Mouse (Mus musculus) forelimb bud, embryonic 11.5 days (tissue): Measurements from ENCODE around the gene Dicer1.
"Not testable (repeated sequence)": the region's sequence is repeated elsewhere in the genome, so short reads cannot be mapped to it uniquely, and the experiment has no call there.

Experiments
- DNase-seq: peaks from one replicate; pipeline ENCODE4 v3.0.0-alpha.2; 2012; ENCODE audit warnings: low read depth, low spot score

Dicer1 gene

DNA sequence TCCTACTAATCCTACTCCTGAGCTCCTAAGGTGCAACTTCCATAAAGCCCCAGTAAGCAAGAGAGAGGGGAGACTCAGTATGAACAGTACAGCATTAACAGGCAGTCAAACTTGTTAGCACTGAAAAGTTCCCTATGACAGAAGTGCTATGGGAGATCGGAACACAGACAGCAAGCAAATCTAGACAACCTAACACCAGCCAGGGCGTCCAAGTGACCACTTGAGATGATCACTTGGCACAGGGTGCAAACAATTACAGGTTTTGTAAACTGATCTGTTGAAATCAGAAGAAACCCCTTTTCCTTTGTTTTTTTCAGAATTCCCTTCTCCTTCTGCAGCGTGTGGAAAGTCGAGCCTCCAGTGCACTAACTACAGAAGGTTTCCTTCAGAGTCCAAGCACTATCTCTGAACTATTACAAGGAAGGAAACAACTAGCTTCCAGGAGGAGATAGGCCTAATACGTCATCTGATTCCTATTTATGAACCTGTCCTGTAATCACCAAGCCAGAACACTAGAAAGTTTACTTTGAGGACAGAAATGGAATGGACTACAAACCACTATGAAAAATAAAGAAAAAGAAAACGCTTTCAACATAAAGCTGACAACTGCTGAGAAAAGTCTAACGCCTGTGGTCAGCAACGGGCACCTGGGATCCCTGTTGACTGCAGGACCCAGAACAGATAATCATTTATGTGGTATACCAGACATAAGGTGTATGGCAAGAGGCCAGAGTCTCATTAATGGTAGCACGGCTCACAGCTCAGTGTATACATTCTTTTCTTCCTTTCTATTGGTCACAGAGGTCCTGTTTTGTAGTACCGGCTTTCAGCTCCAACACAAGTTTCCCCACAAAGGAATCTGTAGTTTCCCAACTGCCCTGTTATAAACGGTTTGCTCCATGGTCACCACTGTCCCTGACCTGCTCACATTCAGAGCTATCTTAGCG is 10.6 kb downstream of the Dicer1 start:
- DNase-seq: no peak

DNA sequence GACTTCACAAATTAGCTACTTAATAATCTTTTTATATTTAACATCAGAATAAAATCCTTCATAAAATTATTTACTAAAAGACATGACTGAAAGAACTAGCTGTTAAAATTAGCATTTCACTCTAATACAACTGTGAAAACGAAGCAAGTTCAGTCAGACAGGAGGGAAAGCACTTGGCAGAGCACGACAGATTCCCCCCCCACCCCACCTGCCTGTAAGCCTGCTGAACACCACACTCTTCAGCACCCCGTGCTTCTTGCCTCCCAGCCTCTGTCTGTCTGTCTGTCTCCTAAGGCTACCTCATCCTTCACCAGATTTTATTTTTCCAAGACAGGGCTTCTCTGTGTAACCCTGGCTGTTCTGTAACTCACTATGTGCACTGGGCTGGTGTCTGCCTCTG is 12.8 kb downstream of the Dicer1 start:
- DNase-seq: no peak

DNA sequence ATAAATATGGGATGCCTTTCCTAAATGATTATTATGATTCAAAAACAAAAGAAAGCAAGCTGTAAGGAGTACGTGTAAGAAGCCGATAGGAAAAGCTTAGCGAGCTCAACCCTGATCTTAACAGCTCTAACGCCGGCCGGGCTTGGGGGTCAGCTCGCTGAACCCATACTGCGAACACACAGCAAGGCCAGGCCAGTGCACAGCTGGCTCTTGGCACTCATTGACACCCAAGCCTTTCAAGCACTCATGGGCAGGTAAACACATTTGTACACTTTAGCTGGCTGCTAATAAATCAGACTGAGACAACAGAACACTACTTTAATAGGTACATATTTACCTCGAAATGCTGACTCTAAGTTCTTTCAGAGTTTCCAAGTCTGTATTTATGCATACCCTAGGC is 13.3 kb downstream of the Dicer1 start:
- no peak for DNase-seq

DNA sequence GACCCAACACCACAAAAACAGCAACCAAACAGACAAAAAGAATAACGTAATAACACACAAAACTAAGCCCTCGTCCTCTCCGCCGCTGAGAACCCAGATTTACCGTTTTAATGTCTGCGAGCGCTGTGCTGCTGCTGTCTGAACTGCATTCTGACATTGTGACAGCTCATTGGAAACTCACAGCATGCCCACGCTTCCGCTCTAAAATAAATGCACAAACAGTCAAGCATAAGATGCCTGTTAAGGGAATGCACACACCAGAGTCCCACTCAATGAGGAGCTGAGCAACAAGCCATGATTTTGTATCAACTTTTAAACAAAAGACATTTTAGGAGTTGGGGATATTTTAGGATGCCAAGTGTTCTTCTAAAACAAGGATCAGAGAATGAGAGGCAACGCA is 14.1 kb downstream of the Dicer1 start:
- no peak for DNase-seq

DNA sequence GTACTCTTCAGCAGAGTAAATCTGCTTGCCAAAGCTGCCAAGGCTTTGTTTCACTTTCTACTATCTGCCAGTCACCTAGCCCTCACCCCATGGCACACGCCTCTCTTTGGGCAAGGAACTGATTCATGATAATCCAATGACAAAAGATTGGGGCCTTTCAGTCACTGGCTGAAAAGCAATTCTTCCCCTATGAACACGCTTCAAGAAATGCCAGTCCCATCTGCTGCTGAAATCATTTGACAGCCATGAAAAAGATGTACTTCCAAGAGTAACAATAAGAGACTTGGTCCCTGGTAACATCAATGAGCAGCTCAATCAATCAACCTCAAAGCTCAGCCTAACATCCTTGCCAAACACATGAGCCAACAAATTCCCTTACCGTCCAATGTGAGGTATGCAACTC is 15.8 kb downstream of the Dicer1 start:
- DNase-seq: no peak

DNA sequence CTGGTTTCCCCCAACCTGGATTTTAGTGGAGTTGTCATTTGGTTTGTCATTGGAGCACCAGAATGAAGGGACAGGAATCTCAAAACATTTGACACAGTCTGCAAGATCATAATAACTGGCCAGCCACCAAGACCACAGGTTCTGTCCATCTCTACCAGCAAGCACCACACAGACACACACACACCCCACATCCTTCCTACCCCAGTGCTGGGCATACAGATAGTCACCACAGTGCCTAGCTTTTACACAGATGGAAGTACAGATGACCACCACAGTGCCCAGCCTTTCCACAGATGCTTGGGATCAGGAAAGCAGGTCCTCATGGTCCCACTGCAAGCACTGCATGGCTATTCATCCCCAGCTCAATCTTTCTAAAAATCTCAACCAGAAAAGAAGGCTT is 18.6 kb downstream of the Dicer1 start:
- DNase-seq: no peak

DNA sequence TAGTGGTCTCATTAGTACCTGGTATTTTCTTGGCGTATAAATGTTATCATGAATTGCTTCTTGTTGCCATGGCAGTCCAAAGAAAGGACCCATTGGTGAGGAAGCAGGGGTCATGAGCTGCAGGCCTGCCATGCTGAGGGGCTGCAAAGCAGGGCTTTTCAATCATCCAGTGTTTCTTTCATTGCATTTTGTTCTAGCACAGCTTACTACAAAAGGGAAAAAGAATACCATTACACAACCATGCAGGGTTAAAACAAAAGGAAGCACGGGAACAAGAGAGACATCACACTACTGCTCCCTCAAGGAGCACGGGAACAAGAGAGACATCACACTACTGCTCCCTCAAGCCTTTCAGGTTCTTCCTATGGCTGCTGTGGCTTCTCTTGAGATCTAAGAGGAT is 20.0 kb downstream of the Dicer1 start:
- DNase-seq: no peak

DNA sequence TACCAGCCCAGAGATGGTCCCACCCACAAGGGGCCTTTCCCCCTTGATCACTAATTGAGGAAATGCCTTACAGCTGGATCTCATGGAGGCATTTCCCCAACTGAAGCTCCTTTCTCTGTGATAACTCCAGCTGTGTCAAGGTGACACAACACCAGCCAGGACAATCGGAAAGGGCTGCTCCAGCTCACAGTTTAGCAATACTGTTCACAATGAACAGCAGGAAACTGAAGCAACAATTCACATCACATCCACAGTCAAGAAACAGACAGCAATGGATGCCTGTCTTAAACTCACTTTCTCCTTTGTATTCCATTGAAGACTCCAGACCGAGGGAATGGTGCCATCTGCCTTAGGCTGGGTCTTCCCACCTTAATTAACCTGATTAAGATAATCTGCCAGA is 25.3 kb downstream of the Dicer1 start:
- not testable (repeated sequence) for DNase-seq

DNA sequence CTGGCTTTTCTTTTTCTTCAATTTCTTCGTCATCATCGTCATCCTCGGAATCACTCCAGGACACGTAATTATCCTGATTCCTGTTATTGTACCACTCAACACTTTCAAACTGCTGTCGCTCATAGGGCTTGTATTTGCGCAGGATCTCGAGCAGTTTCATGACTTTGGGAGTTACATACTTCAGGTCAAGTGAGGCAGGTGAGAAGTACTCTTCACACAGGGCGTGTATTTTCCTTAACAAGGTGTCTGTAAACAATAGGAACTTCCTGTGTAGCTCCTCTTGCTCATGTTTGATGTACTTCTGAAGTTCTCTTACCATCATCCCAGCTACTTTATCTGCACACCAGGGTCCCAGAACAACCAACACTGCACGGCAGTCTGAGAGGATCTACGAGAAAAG is 29.7 kb downstream of the Dicer1 start:
- DNase-seq: no peak

DNA sequence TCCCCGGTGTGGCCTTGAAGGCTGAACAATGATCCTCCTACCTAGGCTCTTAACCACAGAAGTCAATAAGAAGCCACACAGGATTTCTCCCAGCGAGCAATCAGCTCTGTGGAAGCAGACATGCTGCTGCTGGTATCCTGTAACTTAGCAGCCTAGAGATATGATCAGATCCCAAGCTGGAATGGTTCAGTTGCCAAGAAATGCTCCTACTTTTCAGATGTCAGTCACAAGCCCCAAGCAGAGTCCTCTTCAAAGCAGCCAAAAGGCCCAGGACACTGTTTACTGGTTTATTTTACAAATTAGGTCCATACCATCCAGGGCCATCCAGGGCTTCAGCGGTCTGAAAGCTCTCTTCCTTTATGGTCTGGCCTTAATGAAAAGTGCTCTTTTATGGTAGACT is 30.7 kb downstream of the Dicer1 start:
- DNase-seq: no peak

DNA sequence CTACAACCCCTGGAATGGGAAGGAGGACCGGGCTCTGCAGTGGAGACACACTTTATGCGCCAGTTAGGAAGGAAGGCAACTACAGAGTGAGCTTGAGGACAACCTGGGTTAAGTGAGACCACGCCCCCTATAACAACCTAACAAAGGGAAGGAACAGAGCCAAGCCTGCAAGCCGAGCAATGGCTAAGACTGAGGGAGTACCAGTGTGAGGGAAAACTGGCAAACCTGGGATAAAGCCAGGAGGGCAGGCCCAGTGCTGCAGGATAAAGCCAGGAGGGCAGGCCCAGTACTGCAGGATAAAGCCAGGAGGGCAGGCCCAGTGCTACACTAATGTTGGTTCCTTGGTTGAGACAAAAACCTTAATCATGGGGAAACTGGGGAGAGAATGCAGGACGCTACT is 32.8 kb downstream of the Dicer1 start:
- no peak for DNase-seq

DNA sequence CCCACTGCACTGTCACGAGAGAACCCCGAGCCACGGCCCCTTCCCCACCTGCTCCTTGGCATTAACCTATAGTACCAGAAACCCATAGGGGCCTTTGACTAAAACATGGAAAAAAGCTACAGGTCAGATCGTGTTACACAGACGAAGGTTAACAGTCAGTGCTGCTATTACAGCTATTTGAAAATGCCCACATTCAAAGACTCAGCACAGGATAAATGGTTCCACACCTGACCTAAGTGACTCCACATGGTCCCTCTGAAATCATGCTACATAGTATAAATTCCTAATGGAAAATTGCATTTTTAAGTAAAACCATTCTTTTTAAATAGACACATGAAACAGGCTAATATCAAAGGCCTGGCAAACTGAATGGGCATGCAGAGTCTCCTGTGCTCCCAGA is 35.3 kb downstream of the Dicer1 start:
- peak; percentile 48 for DNase-seq

DNA sequence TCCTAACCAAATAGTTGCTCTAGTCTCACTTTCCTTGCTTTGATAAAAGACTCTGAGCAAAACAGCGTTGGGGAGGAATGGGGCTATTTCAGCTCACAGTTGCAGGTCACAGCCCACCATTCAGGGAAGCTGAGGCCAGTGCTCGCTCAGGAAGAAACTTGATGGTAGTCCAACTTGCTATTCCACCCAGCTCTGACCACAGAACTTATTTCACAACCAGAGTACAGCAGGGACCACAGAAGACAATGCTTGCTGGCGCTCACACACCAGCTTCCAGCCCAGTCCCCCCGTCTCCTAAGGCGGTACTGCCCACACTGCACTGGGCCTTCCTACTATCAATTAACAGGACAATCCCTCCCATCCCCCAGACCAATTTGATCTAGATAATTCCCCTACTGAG is 36.3 kb downstream of the Dicer1 start:
- no peak for DNase-seq

DNA sequence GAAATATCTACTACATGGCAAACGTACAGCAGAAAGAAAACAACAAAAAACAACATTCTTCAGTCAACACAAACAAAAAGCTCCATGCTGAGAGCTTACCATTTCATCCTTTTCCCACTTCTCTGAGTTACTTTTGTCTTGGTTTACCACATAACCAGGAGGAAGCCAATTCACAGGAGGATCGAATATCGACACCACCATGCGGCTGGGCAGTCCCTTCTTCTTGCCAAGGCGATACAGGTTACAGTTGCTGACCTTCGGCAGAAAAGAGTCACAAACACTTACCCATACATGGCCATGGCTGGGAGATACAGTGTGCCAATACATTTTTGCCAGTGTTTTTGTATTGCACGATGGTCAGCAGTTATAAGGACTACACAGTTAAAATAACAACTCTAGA is 51.5 kb downstream of the Dicer1 start:
- DNase-seq: no peak

DNA sequence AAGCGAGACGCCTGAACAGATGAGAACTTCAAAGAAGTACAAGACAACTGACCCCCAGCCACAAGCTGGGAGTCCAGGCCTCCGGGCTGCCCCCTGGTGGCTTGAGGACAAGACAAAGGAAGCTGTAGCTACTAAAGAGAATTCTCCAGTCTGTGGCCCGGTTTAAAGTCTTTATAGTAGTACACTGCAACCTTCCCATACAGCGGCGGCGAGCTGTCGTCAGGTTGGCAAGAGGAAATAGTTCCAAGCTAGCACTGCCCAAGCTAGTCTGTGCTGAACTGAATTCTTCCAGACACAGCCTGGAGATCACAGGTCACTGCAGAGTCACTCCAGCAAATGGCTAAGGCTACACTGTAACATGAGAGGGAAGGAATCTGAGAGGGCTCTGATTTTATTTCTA is 52.0 kb downstream of the Dicer1 start:
- DNase-seq: peak; percentile 79

DNA sequence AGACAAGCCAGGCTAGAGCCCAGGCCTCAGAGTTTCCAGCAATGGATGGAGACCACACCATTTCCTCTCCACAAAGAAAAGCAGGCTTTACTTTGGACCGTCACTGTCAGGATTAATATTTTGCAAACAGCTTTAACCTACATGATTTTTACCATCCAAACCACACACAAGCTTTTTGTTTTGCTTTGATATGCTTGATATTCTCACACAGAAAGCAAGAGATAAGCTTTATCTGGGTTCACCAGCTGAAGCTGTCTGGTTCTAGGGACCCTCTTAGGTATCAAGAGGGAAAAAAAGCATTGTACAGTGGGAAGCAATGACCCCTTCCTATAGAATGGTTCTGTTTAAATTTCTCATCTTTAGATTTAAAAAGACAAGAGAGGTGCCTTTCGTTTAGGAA is 56.2 kb downstream of the Dicer1 start:
- DNase-seq: no peak

DNA sequence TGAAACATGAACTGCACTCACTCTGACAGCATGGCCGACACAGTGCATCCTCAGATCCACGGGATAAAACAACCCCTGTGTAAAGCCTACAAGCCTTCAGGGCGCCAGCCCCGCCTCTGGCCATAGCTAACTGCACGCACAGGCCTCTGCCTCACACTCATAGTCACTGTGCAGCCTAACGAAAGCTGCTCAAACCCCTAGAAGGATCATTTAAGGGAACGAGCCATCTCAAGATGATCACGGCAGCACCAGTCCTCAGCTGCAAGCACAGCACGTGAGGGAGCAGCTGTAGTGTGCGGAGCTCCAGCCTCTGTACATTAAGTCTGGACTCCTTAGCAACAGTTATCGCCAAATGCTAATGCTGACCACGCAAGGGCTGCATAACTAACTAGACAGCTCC is 58.9 kb downstream of the Dicer1 start:
- no peak for DNase-seq

DNA sequence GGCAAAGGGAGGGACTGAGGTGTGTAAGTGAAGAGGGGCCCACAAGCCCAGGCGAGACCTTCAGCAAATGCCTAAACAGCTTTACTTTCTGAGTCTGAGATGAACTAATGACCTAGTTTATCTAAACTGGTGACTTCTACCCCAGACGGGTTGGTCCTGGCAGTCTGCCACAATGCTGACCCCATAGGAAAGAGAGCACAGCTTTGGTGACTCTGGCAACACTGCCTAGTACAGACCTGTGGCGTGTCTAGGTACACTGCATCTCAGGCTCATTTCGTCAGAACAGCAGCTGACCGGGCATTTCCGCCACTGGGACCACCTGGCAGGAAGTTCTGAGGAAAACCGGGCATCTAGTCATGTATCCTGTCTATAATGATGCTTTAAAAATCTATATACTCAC is 61.3 kb downstream of the Dicer1 start:
- DNase-seq: no peak

DNA sequence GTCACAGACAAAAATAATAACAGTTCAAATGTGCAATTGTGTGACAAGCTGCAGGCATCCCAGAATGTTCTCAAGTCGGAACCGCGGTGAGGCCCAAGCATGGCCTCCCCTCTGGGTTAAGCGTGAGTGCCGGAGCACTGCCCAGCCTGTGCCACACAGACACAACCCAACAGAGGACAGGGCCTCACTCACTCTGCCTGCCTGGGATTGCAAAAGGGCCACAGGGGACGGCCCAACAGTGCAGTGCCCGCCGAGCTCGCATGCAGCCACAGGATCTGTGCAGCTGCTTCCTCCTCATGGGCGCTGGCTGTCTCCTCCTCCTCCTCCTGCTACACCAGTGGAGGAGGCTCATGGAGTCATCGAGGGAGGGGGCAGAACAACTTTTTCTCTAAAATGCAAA is 62.9 kb downstream of the Dicer1 start:
- no peak for DNase-seq

DNA sequence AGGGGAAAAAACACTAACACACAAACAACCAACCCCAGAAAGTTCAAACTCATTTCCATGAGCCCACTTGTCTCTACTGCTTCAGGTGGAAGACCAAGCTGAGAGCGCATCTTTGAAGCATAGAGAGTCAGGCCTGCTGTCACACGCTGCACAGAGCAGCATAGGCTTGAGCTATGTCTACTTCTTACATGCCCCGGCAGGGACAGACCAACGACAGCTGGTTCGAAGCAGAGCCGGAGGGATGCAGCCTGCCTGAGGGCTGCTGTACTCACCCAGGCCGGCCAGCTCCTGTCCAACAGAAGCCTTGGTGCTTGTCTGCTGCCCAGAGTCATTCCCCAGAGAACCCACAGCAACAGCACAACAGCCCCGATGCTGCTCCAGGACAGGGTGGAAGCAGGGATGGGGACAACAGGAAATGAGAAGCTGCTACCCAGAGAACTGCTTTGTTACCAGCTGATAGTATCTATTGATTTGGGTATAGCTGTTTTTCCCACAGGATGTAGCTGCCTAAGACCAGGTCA is 67.3 kb downstream of the Dicer1 start:
- no peak for DNase-seq

DNA sequence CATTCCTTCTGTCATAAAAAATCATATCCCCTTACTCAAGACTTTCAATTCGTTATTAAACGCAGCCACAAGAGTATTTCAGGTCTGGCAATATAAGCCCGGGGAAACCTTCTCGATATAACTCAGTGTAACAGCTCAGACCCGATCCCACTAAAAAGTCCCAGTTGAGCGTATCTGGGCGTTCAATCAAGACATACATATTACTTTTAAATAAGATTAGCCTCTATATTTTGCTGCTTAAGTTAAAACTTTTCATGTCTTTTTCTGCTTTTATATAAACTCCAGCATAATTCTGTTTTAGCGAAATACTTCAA is 72.0 kb downstream of the Dicer1 start:
- no peak for DNase-seq

DNA sequence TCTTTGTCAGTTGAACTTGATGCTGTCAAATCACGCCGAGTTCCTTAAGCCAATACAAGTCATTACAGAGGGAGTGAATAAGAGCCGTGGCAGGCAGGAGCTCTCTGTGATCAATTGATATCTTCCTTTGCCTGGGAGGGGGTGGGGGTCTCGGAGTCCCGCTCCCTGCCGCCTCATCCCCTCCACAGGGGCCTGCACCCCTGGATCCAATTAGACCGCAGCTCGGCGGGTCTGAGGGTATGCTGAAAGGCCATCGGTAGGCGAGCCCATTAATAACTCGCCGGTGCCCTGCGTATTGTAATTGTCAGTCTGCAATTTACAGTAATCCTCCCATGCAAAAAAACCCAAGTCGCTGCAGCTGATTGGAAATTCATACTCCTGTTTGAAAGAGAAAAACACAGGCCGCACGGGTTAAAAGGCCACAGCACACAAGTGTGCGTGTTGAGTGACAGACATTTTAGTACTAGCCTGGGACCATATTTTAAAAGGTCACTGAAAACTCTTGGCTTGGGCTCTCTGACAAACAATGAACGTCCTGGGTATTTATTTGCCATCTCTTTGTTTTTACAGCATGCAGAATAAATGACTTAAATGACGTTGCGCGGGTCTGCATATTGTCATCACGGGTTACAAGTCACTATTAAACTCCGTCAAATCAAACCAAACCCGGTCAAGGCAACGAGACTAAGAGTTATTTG is 72.5 kb downstream of the Dicer1 start:
- DNase-seq: peak; percentile 78

DNA sequence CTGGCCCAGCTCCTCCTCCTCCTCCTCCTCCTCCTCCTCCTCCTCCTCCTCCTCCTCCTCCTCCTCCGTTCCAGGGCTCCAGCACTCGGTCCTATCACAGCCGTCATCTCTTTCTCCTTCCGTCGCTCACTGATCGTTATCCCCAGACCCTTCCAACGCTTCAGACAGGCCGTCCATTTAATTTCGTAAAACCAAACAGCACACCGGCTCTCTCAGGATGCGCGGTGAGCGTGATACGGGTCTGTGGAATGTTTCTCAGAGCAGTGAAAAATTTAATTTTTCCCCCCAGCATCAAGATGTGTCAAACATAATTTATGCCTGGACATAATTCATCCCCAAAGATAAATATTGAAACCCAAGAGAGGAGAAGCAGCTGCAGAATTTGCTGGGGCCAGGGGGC is 73.3 kb downstream of the Dicer1 start:
- DNase-seq: no peak
